Mouse (Mus musculus) midbrain, postnatal 0 days (tissue): ENCODE results near the gene Tnfsf13. TPM values are rescaled to one million over a fixed set of nuclear protein-coding genes. Genes with fewer than 3 reads are reported as not detected.
A peak's percentile ranks its signal among the peaks of the same experiment; 100 is the strongest.

Source experiments
- ATAC-seq: fragments of 200-750 bp; cut with Nextera tagmentation; 2 replicates; pipeline ENCODE4 v1.8.0; 2017; ENCODE audit warnings: moderate number of reproducible peaks, mild to moderate bottlenecking, moderate TSS enrichment, moderate library complexity; ENCODE audit not compliant: low FRiP score
- DNase-seq: peaks from one replicate; pipeline ENCODE4 v3.0.0-alpha.2; 2015; ENCODE audit warnings: low spot score
- H3K27ac ChIP-seq: fragments of 300-500 bp; sonication (generic); 2 replicates; pipeline ENCODE4 v1.5.1; 2014; ENCODE audit warnings: low read depth, mild to moderate bottlenecking, low read length, mixed read lengths
- H3K27me3 ChIP-seq: fragments of 300-500 bp; sonication (generic); 2 replicates; pipeline ENCODE4 v1.6.1; 2014; ENCODE audit warnings: low read length, control low read depth, mixed read lengths; ENCODE audit not compliant: insufficient read depth
- H3K36me3 ChIP-seq: fragments of 300-500 bp; sonication (generic); 2 replicates; pipeline ENCODE4 v1.6.1; 2014; ENCODE audit warnings: low read length, control low read depth, mixed read lengths; ENCODE audit not compliant: insufficient read depth
- H3K4me1 ChIP-seq: fragments of 300-500 bp; sonication (generic); 2 replicates; pipeline ENCODE4 v1.6.1; 2014; ENCODE audit warnings: mild to moderate bottlenecking, control low read depth, antibody characterized with exemption, low read length, mixed read lengths; ENCODE audit not compliant: insufficient read depth
- H3K4me2 ChIP-seq: fragments of 300-500 bp; sonication (generic); 2 replicates; pipeline ENCODE4 v1.6.1; 2014; ENCODE audit warnings: low read depth, mild to moderate bottlenecking, low read length, mixed read lengths; ENCODE audit not compliant: poor library complexity, severe bottlenecking
- H3K4me3 ChIP-seq: fragments of 300-500 bp; sonication (generic); 2 replicates; pipeline ENCODE4 v1.5.1; 2014; ENCODE audit warnings: low read depth, mild to moderate bottlenecking, low read length, moderate library complexity
- H3K9ac ChIP-seq: fragments of 300-500 bp; sonication (generic); replicated peaks from 2 replicates; pipeline ENCODE4 v1.6.1; 2014; ENCODE audit warnings: mild to moderate bottlenecking, low read length, moderate library complexity, mixed read lengths; ENCODE audit not compliant: poor library complexity, severe bottlenecking
- H3K9me3 ChIP-seq: fragments of 300-500 bp; sonication (generic); 2 replicates; pipeline ENCODE4 v1.6.1; 2016; ENCODE audit warnings: low read length, control low read depth
- CTCF ChIP-seq: IDR thresholded peaks from 2 replicates; pipeline ENCODE4 v1.5.1; 2016; ENCODE audit warnings: antibody characterized with exemption, mild to moderate bottlenecking
- WGBS: fragments of 180-500 bp; shearing (Covaris S2); extraction: QIAGEN DNeasy Blood & Tissue Kit; methylation state at CpG from one replicate; pipeline ENCODE4 v1.1.7; 2014; 5-methylcytosine and 5-hydroxymethylcytosine counted together
- polyA plus RNA-seq: library from polyadenylated mRNA; unstranded; fragments of >200 nt; fragmentation: Nextera tagmentation; extraction: Ambion mirVana; gene quantifications from 2 replicates; pipeline ENCODE4 v1.2.1, GENCODE M21; 2015
- total RNA-seq: library from RNA; depleted of rRNA; stranded (reverse); fragments of >200 nt; gene quantifications from 2 replicates; pipeline ENCODE4 v1.2.3, GENCODE M21; 2014

Gene Tnfsf13
- total and polyA plus RNA-seq, 2 experiments from 2014 or later: 0.27 to 1.1 TPM

- Histone ChIP-seq H3K4me1 (peaks cover 5% of the 10 kb centered on the region; the same call in 1 of the 2 replicates), H3K9me3 (no peaks in the 10 kb centered on the region), H3K27ac (no peak overlapping the region), H3K27me3 (no peaks in the 10 kb centered on the region), H3K36me3 (no peaks in the 10 kb centered on the region), H3K4me2 (no peak overlapping the region), H3K9ac (no peak overlapping the region), H3K4me3 (no peak overlapping the region)
- no peak for TF ChIP-seq CTCF
- 74% methylated on average over 1 of the region's 1 CpGs for WGBS
- ATAC-seq: no peak
- no peak for DNase-seq
Measured at GRCm38 (mm10) chr11:69699595-69699994, 14.0 kb upstream of the Tnfsf13 start.

DNA sequence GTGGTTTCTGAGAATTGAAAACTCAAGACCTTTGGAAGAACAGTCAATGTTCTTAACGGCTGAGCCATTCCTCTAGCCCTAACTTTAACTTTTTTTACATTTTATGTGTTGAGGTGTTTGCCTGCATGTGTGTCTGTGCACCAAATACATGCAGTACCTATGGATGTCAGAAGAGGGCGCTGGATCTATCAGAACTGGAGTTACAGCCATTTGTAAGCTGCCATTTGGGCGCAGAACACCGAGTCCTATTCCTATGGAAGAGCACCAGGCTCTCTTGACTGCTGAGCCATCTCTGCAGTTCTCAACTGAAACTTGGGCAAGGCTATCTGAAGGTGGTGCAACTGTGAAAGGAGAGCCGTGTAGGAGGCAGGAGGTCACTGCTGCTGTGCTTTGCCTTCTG, 13.0 kb upstream of the Tnfsf13 start:
- Histone ChIP-seq H3K27me3 (no peaks in the 10 kb centered on the region), H3K4me1 (peaks cover 5% of the 10 kb centered on the region; the same call in 1 of the 2 replicates), H3K4me3 (no peak overlapping the region), H3K36me3 (no peaks in the 10 kb centered on the region), H3K9ac (no peak overlapping the region), H3K27ac (no peak overlapping the region), H3K4me2 (no peak overlapping the region), H3K9me3 (no peaks in the 10 kb centered on the region)
- no peak for DNase-seq
- no peak for ATAC-seq
- peak; percentile 37 for TF ChIP-seq CTCF
- WGBS: 74% methylated on average over 5 of the region's 5 CpGs

- H3K9ac ChIP-seq: no peak overlapping the region
- ATAC-seq (no peak), DNase-seq (no peak)
- no peaks in the 10 kb centered on the region for H3K36me3 ChIP-seq
- H3K4me2 ChIP-seq: no peak overlapping the region
- no peak overlapping the region for H3K27ac ChIP-seq
- H3K4me3 ChIP-seq: no peak overlapping the region
- no peaks in the 10 kb centered on the region for H3K9me3 ChIP-seq
- 89% methylated on average over 3 of the region's 3 CpGs for WGBS
- no peaks in the 10 kb centered on the region for H3K27me3 ChIP-seq
- no peak for TF ChIP-seq CTCF
- H3K4me1 ChIP-seq: peaks cover 5% of the 10 kb centered on the region; the same call in 1 of the 2 replicates
Measured at GRCm38 (mm10) chr11:69697396-69697795, 11.8 kb upstream of the Tnfsf13 start.

DNA sequence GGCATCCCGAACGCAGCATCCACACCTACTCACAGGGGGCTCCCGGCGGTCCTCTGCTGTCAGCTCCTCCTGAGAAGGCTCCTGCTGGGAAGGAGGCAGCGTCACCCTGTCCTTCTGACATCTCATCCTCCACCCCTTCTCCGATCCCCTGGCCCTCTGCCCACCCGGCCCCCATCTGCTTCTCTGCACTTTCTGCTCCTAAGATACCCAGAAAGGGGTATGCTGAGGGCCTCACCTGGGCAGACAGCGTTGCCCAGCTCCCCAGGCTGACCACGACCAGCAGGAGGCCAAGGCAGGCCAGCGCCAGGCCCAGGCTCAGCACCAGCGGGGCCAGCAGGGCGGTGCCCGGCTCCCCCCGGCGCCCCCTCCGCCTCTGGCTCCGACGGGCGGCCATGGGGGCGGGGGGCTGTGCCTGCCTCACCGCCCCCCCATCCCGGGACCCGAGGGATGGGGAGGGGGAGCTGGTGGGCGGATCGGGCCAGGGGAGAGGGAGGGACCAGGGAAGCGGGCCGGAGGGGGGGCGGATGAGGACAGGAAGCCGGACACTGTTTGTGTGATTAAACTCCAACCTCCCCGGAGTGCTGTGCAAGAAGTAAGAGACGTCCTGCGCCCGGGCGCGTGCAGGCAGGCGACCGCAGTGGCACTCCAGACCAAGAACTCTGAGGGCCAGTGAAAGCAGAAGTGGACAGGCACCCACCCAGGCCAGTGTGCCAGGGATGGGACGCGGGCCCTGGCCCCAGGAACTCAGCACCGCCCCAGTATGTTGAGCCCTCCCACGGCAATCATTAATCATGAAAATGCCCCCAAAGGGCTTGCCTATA, 10.0 kb upstream of the Tnfsf13 start, which contains the start of the genes Tnfsf12 and Tnfsfm13:
Tnfsf12 (minus strand) TSS at position 489 of the 821 bp plus-strand sequence.
Tnfsfm13 (minus strand) TSS at position 738 of the 821 bp plus-strand sequence.
- Histone ChIP-seq H3K27ac (0 out of 2 replicates have a peak within 1 kb of the TSS, but pooled peaks have one; percentile 3), H3K9ac (peak within 1 kb of the TSS; percentile 73), H3K36me3 (no peaks in the 10 kb centered on the region), H3K4me3 (peak within 1 kb of the TSS; percentile 45), H3K9me3 (no peaks in the 10 kb centered on the region), H3K4me1 (peaks cover 5% of the 10 kb centered on the region; the same call in 1 of the 2 replicates), H3K27me3 (no peaks in the 10 kb centered on the region), H3K4me2 (peak within 1 kb of the TSS; percentile 97)
- ATAC-seq (peak; percentile 56; the same call in 1 of the 2 replicates), DNase-seq (peak; percentile 20)
- 2% methylated on average over 35 of the region's 41 CpGs for WGBS
- peak; percentile 27; the same call in 1 of the 2 replicates for TF ChIP-seq CTCF

DNA sequence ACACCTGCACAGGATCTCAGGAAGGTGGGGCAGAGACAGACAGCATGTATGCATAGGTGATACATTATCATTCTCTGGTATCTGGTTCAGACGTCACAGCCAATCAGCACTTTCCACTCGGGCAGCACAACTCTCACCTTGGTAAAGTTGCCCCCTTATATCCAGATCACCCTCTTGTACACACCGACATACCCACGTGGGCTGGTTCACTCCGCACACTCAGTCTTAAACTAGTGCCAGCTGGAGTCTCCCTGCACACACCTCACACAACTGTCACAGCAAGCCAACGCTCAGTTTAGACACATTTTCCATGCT, 9.4 kb upstream of the Tnfsf13 start:
- no peaks in the 10 kb centered on the region for H3K27me3 ChIP-seq
- H3K9ac ChIP-seq: peak overlapping the region; percentile 73
- no peak overlapping the region for H3K27ac ChIP-seq
- H3K36me3 ChIP-seq: no peaks in the 10 kb centered on the region
- H3K4me1 ChIP-seq: peaks cover 5% of the 10 kb centered on the region; the same call in 1 of the 2 replicates
- ATAC-seq (no peak), DNase-seq (no peak)
- WGBS: 24% methylated on average over 6 of the region's 6 CpGs
- H3K4me3 ChIP-seq: peak overlapping the region; percentile 45; the same call in 1 of the 2 replicates
- no peak for TF ChIP-seq CTCF
- H3K4me2 ChIP-seq: peak overlapping the region; percentile 97
- no peaks in the 10 kb centered on the region for H3K9me3 ChIP-seq

DNA sequence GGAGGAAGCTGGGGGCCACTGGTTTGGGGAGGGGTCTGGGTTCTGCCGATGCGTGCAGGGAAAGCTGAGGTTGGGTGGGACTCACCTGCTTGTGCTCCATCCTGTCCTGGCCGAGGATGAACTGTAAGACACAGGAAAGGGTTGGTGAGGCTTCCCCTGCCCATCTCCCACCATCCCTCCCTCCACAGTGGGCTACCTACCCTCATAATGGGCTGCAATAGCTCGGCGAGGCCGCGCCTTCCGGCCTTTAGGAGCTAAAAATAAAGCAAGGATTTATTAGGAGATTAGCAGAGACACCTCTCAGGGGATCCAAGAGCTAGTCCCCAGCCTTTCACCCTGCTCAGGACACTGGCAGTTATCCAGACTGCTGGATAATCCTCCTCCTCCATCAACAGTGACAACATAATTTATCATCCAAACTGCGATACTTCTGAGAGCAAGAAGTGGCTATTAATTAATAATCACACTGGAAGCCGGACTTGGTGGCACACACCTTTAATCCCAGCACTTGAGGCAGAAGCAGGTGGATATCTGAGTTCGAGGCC, 7.9 kb upstream of the Tnfsf13 start:
- H3K4me1 ChIP-seq: peaks cover 5% of the 10 kb centered on the region; the same call in 1 of the 2 replicates
- H3K36me3 ChIP-seq: no peaks in the 10 kb centered on the region
- DNase-seq: no peak
- no peaks in the 10 kb centered on the region for H3K27me3 ChIP-seq
- no peak overlapping the region for H3K27ac ChIP-seq
- no peak overlapping the region for H3K9ac ChIP-seq
- no peak for TF ChIP-seq CTCF
- H3K4me2 ChIP-seq: no peak overlapping the region
- H3K9me3 ChIP-seq: no peaks in the 10 kb centered on the region
- 50% methylated on average over 11 of the region's 11 CpGs for WGBS
- no peak for ATAC-seq
- H3K4me3 ChIP-seq: no peak overlapping the region
